Mouse (Mus musculus) neural tube, embryonic 10.5 days (tissue): ENCODE data around the gene Arhgef10l.

ENCODE experiments used
- DNase-seq: peaks from one replicate; pipeline ENCODE4 v3.0.0-alpha.2; 2017; ENCODE audit warnings: low spot score; ENCODE audit errors: extremely low spot score

Arhgef10l gene

DNA sequence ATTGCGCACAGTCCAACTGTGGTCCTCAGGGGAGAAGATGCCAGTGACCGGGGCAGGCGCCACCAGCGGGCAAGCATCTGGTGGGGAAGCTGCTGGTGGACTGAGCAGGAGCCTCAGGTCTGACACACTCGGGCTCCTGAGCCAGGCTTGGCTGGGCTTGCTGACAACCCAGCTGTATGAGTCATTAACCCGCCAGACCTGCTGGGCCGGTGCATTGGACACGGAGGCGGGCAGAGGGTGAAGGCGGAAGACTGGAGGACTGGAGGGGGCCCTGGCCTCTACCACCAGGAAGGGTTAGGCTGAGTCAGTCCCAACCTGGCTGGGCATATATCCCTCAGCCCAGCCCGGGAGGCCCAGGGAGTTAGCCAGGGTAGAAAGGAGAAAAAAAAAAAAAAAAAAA is at the start of gene Arhgef10l:
Gene Arhgef10l (minus strand): TSS at position 253 of the 400 bp plus-strand sequence.
- DNase-seq: no peak

GRCm38 (mm10) chr4:140714586-140714985 is 48.8 kb upstream of the Arhgef10l start:
- DNase-seq: no peak

GRCm38 (mm10) chr4:140713480-140714365 is 47.9 kb upstream of the Arhgef10l start:
- peak; percentile 87 for DNase-seq

DNA sequence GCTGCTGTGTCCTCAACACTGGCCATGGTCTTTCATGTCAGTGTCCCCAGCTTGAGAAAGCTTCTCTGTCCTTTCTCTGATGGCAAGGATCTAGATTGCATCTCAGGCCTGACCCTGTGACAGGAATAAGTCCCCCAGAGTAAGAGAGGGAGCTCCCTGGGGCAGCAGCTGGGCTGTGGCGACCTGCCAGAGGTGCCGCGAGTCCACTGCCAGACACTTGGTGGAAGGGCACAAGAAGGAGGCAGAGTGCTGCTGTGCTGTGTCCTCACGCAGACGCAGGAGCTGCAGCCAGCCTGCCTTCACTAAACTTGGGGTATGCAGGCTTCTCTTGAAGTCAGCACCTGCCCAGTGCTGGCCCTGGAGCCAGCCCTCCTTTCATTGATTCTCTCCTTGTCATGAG is 45.5 kb upstream of the Arhgef10l start:
- DNase-seq: no peak

DNA sequence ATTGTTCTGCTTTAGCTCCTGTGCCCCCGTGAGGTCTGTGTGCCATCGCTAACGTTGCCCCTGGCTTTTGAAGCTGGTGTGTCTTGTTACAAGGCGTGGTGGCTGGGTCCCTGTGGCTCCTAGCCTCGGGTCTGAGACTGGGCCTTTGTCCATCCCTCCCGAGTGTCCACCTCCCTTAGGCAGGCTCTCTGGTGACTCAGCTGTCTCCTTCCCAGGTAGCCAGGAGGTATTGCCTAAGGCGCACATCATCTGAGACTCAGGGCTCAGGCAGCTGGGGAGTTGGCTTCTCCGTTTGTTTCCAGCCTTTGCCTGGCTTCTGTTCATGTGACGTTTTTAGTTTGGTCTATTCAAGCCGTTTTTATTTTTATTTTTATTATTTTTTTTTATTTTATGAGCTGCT is 45.0 kb upstream of the Arhgef10l start:
- DNase-seq: no peak

- DNase-seq: no peak
Measured at GRCm38 (mm10) chr4:140709617-140710016, 43.8 kb upstream of the Arhgef10l start.

- no peak for DNase-seq
Measured at GRCm38 (mm10) chr4:140709111-140709510, 43.3 kb upstream of the Arhgef10l start.

DNA sequence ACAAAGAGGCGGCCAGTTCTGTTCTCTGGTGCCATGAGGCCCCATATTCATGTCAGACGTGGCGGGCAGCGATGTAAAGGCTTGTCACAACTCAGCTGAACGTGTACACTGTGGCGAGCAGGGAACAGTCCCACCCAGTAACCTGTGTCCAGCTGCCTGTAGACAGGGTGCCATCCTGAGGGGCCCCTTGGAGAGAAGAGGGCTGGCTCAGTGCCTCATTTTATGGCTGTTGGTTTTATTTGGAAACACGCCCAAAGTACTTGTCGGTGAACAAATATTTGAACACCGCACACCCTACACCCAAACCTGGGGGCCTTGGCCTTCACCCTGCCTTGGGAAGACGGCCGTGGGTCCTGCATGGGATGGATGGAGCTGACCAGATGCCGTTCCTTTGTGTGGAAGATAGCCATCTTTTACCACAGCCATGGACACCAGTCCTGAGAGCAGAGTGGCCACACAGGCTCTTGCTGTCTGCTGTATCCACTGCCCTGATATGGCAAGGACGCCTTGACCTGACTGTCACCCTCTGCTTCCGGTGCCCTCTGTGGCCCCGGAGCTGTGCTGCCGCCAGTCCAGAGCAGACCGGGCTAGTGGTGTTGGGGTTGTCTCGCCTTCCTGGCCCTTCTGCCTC is 42.6 kb upstream of the Arhgef10l start:
- DNase-seq: no peak

DNA sequence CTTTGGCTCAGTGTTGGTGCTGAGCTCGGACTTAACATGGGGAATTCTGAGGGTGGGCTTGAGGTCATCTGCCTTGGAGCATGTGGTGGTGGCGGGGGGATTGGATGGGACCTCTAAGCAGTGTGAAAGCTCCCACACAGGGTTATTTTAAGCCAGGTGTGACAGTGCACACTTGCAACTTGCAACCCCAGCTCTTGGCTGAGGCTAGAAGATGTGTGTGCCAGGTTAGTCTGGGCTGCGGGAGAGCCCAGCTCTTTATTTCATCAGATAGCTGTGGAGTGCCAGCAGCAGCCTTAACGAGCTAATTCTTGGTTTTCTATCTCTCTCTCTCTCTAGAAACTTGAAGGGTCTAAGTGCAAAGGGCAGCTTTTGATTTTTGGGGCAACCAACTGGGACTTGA is 41.8 kb upstream of the Arhgef10l start:
- no peak for DNase-seq

DNA sequence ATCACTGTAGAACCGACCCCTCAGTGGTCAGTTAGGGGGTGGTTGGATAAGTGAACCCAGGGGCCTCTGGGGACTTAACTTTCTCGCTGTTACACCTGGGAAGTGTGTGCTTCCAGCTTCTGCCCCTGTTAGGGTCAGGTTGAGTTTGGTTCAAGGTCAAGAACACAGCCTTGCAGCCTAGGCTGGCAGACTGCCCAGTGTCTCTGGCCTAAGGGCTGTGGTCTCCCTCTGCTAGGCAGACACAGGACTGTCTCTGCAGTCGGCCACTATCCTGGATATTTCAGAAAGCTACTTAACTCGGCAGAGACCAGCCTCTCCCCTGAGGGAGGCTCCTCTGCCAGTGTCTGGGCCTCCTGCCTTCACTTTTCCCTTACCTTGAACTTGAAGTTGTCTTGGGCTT is 38.4 kb upstream of the Arhgef10l start:
- no peak for DNase-seq

DNA sequence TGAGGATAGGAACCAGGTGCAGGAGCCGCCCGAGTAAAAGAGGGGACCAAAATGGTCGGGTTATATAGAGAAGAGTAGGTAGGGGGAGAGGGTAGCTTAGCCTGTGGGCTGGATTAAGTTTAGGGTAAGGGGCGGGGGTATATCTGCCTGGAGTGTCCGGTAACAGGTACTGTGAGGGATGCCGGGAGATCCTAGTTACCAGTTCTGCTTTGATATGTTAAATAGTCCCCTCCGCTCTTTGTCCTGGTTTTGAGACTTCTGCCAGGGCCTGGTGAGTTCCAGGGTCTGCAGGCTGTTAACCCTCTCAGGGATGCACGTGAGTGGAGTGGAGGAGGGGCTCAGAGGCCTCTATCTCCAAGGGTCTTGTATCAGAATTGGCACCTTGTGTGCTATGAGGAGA is 37.8 kb upstream of the Arhgef10l start:
- no peak for DNase-seq

- peak; percentile 86 for DNase-seq
Measured at GRCm38 (mm10) chr4:140702611-140703327, 37.0 kb upstream of the Arhgef10l start.

- DNase-seq: peak; percentile 67
Measured at GRCm38 (mm10) chr4:140701716-140702561, 36.1 kb upstream of the Arhgef10l start.

DNA sequence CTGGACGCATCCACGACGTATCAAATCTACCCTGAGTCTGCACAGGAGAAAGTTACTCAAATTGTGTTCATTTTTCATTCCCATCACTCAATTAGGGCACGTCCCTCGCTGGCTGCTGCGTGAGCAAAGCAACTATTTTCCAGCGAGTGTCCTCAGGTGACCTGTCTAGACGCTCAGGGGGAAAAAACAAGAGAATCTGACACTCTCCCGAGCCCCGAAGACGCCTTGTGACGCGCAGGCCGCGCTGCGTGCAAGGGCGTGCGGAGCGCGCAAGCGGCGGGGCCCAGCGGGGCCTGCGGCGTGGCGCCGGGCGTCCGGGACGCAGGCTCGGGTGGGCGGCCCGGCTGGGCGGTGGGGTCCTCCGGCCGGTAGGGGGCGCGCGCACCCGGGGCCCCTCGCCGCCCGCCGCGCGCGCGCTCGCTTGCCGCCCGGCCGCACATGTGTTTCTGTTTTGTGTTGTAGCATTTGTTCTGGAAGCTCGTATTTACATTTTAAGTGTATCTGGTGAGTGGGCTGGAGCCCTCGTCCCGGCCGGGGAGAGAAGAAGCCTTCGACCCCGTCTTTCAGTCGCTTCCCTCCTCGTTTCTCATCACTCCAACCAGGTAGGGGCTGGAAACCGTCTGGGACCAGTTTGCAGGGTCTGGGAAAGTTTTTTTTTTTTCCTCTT is 35.4 kb upstream of the Arhgef10l start:
- peak; percentile 87 for DNase-seq

DNA sequence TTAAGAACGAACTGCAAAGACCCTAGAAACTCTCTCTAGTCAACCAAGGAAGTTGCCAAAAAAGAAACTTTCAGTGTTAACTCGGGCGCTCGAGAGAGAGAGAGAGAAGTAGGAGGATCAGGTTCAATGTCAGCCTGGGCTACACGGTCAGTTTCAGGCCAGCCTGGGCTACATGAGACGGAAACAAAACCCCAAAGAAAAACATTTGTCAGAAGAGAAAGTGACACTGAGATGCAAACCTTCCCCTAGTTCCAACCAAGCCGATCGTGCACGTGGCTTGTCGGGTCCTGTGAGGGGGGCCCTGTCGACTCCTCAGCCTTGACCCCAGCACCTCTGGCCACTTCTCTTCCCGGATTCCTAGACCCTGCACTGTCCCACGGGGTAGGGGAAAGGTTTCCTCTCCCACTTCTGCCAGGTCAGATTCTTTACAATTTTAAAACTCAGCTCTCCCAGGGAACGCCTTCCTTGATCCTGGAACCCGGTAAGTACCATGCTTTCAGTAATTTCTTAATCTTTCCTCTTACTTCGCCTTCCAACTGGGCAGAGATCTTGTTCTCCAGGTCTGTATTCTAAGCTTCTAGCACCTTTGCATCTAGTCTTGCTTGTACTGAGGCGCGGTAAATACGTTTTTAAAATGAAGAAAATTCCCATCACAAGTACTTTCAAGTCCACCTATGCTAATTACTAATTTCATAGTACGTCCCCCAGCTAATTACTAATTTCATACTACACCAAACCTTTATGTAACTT is 34.6 kb upstream of the Arhgef10l start, which contains the start of gene Rcc2:
Gene Rcc2 (plus strand): TSS at position 273 of the 750 bp plus-strand sequence.
- DNase-seq: no peak

DNA sequence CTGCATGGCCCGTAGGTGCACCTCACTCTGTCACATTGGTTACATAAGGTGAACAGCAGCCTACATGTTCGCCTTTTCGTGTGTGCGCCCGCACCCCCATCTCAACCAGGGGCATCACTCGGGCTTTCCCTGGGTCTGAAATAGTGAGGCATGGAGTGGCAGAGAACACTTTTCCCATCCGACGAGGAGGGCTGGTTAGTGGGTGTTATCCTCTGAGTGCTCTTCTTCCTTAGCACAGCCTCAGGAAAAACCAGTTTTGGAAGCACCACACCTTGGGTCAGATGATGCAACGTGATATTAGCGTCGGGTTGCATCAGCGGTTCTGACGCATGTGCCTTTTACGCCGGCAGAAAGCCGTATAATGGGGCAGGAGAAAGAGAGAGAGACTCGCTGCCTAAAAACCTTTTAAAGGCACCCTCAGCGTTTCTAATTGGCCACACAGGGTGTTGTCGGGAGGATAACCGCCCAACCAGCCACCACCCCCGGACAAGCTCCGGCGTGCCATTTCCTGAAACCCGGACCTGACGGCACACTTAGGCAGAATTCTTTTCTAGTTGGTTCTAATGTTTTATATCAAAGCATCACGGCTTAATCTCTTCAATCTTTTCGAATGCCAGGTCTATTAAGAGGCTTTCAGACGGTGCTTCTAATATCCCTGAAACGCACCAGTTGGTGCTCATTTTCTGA is 33.8 kb upstream of the Arhgef10l start:
- DNase-seq: peak; percentile 44

DNA sequence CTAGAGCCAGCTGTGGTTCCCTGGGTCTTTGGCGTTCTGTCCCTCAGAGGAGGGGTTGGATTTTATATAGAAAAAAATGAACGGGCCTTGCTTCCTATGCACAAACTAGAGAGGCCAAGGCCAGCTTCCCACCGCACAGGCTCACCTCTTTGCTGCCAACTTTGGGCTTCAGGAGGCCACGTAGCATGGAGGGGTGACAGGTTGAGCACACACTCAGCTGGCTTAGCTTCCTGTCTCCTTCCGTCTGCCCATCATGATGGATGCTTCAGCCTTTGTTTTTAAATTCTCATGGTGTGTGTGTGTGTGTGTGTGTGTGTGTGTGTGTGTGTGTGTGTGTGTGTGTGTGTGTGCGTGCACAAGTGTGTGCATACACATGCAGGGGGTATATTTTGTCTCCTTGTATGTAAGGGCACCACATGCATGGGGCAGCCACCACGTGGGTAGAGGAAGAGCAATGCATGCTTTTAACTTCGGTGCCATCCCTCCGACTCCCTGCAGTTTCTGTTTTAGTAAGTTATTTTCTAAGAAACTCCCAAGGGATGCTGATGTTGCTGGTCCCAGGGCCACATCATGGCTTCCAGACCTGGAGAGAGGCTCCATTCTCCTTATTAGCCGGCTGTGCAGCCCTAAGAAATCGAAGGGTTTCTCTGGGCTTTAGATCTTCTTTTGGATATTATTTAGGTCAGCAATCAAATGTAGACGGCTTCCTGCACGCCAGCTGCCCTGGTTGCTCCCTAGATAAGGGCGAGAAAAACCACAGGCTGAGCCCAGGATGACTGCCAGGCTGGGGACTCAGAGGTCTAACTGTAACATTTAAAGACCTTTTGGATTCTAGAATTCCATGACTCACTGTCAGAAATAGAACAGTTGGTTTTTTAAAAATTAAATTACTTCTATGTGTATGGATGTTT is 30.1 kb upstream of the Arhgef10l start:
- no peak for DNase-seq

DNA sequence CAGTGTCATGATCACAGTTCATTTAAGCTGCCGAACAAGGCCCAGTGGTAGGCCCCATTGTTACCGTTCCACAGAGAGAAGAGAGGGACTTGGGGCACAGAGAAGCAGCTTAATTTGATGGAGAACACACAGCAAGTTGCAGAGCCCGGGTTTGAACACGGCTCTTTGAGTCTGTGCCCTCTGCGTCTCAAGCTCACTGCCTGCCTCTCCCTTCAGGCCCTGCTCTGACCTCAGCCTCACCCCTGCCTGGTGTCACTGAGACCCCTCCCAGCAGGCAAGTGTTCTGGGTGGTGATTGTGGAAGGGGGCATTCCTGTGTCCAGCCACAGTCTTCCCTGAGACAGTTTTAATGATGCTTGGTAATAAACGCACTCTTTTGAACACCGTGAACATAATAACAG is 29.3 kb upstream of the Arhgef10l start:
- DNase-seq: no peak
